Mouse (Mus musculus) CH12.LX (cell line): ENCODE results near the gene 6030468B19Rik. TPM values are rescaled to one million over a fixed set of nuclear protein-coding genes. Genes with fewer than 3 reads are reported as not detected.

ENCODE experiments used
- DNase-seq: peaks from one replicate; pipeline ENCODE4 v3.0.0-alpha.2; 2013; ENCODE audit errors: extremely low read depth
- H3K27ac ChIP-seq: 2 replicates; pipeline ENCODE4 v1.5.1; 2012; ENCODE audit warnings: low read depth, mild to moderate bottlenecking, control low read depth, moderate library complexity; ENCODE audit not compliant: insufficient read depth
- H3K27me3 ChIP-seq: replicated peaks from 2 replicates; pipeline ENCODE3; 2012; ENCODE audit warnings: inconsistent platforms
- H3K36me3 ChIP-seq, 2 experiments: replicated peaks in 1 of 2; 2 replicates each; pipeline versions ENCODE3 to v1.6.1; 2012; ENCODE audit warnings: inconsistent platforms in 1 of 2, low read length in 1 of 2, mild to moderate bottlenecking in 1 of 2, mixed read lengths in 1 of 2, moderate library complexity in 1 of 2; ENCODE audit not compliant: control insufficient read depth in 1 of 2, insufficient read depth in 1 of 2
- H3K4me1 ChIP-seq, 2 experiments: 2 replicates each; pipeline ENCODE4 v1.6.1; 2012; ENCODE audit warnings: inconsistent platforms in 1 of 2, moderate library complexity in 1 of 2; ENCODE audit not compliant: insufficient read depth in 2 of 2, control insufficient read depth in 1 of 2
- H3K4me2 ChIP-seq: 2 replicates; pipeline ENCODE4 v1.6.1; 2012; ENCODE audit warnings: low read depth, mild to moderate bottlenecking, control low read depth; ENCODE audit not compliant: poor library complexity, insufficient read depth, severe bottlenecking
- H3K4me3 ChIP-seq, 3 experiments: fragments of 150-350 bp in 1 of 3; sonication (generic) in 1 of 3; replicated peaks in 1 of 3; 2 replicates each; pipeline versions ENCODE3 to v1.5.1; 2011 to 2012; ENCODE audit warnings: low read depth in 2 of 3, low read length in 2 of 3, mild to moderate bottlenecking in 2 of 3, moderate library complexity in 2 of 3, control low read depth in 1 of 3, improper control_type of control experiment in 1 of 3, inconsistent platforms in 1 of 3, mixed read lengths in 1 of 3; ENCODE audit not compliant: poor library complexity in 1 of 3
- H3K79me2 ChIP-seq: replicated peaks from 2 replicates; pipeline ENCODE4 v1.6.1; 2012; ENCODE audit warnings: mild to moderate bottlenecking, moderate library complexity; ENCODE audit not compliant: control insufficient read depth, poor library complexity, insufficient read depth, severe bottlenecking; ENCODE audit errors: extremely low read depth
- H3K9ac ChIP-seq: 2 replicates; pipeline ENCODE4 v1.6.1; 2012; ENCODE audit warnings: low read depth, mild to moderate bottlenecking, control low read depth, moderate library complexity; ENCODE audit not compliant: insufficient read depth
- H3K9me3 ChIP-seq: replicated peaks from 2 replicates; pipeline ENCODE3; 2012; ENCODE audit warnings: low read length, inconsistent platforms, mixed read lengths
- CHD1 ChIP-seq: IDR thresholded peaks from 2 replicates; pipeline ENCODE4 v1.6.1; 2012; ENCODE audit warnings: low read depth, low read length, improper control_type of control experiment, inconsistent platforms
- CHD2 ChIP-seq: IDR thresholded peaks from 2 replicates; pipeline ENCODE4 v1.6.1; 2011; ENCODE audit warnings: low read length, improper control_type of control experiment
- CTCF ChIP-seq, 2 experiments: IDR thresholded peaks in 1 of 2; conservative IDR thresholded peaks in 1 of 2; 2 replicates each; pipeline ENCODE4 v1.5.1; 2011 to 2012; ENCODE audit warnings: low read depth in 2 of 2, low read length in 2 of 2, improper control_type of control experiment in 1 of 2, inconsistent platforms in 1 of 2, mild to moderate bottlenecking in 1 of 2, moderate library complexity in 1 of 2
- E2F4 ChIP-seq: IDR thresholded peaks from 2 replicates; pipeline ENCODE4 v1.6.1; 2011; ENCODE audit warnings: low read depth, low read length, improper control_type of control experiment; ENCODE audit not compliant: insufficient replicate concordance
- ELF1 ChIP-seq: IDR thresholded peaks from 2 replicates; pipeline ENCODE4 v1.6.1; 2014; ENCODE audit warnings: low read depth, mild to moderate bottlenecking, inconsistent platforms, low read length, improper control_type of control experiment
- EP300 ChIP-seq: IDR thresholded peaks from 2 replicates; pipeline ENCODE4 v1.6.1; 2011; ENCODE audit warnings: low read length, improper control_type of control experiment
- ETS1 ChIP-seq: conservative IDR thresholded peaks from 2 replicates; pipeline ENCODE4 v1.6.1; 2012; ENCODE audit warnings: low read depth, mild to moderate bottlenecking, inconsistent platforms, low read length, improper control_type of control experiment, moderate library complexity
- GABPA ChIP-seq: IDR thresholded peaks from 2 replicates; pipeline ENCODE4 v1.6.1; 2012; ENCODE audit warnings: low read depth, low read length, improper control_type of control experiment, inconsistent platforms; ENCODE audit not compliant: insufficient replicate concordance
- HCFC1 ChIP-seq: IDR thresholded peaks from 2 replicates; pipeline ENCODE4 v1.6.1; 2012; ENCODE audit warnings: low read depth, mild to moderate bottlenecking, inconsistent platforms, low read length, improper control_type of control experiment
- IRF4 ChIP-seq: IDR thresholded peaks from 2 replicates; pipeline ENCODE4 v1.6.1; 2014; ENCODE audit warnings: low read depth, mild to moderate bottlenecking, inconsistent platforms, low read length, improper control_type of control experiment
- JUN ChIP-seq: IDR thresholded peaks from 2 replicates; pipeline ENCODE4 v1.6.1; 2011; ENCODE audit warnings: low read depth, mild to moderate bottlenecking, low read length, improper control_type of control experiment, moderate library complexity; ENCODE audit not compliant: insufficient read depth
- JUND ChIP-seq: conservative IDR thresholded peaks from 2 replicates; pipeline ENCODE4 v1.6.1; 2011; ENCODE audit warnings: low read depth, low read length, improper control_type of control experiment
- KAT2A ChIP-seq: IDR thresholded peaks from 2 replicates; pipeline ENCODE4 v1.6.1; 2012; ENCODE audit warnings: low read length, improper control_type of control experiment, inconsistent platforms; ENCODE audit not compliant: insufficient replicate concordance
- MAFK ChIP-seq: IDR thresholded peaks from 2 replicates; pipeline ENCODE4 v1.6.1; 2011; ENCODE audit warnings: low read length, improper control_type of control experiment; ENCODE audit not compliant: insufficient replicate concordance
- MAX ChIP-seq: IDR thresholded peaks from 2 replicates; pipeline ENCODE4 v1.6.1; 2011; ENCODE audit warnings: low read length, improper control_type of control experiment
- MAZ ChIP-seq: IDR thresholded peaks from 2 replicates; pipeline ENCODE4 v1.6.1; 2012; ENCODE audit warnings: low read depth, mild to moderate bottlenecking, inconsistent platforms, low read length, improper control_type of control experiment, moderate library complexity
- MEF2A ChIP-seq: IDR thresholded peaks from 2 replicates; pipeline ENCODE4 v1.6.1; 2014; ENCODE audit warnings: low read depth, mild to moderate bottlenecking, inconsistent platforms, low read length, improper control_type of control experiment, borderline replicate concordance
- MXI1 ChIP-seq: IDR thresholded peaks from 2 replicates; pipeline ENCODE4 v1.6.1; 2011; ENCODE audit warnings: mild to moderate bottlenecking, low read depth, low read length, improper control_type of control experiment
- MYC ChIP-seq: IDR thresholded peaks from 2 replicates; pipeline ENCODE4 v1.6.1; 2011; ENCODE audit warnings: low read depth, mild to moderate bottlenecking, improper control_type of control experiment, low read length
- NELFE ChIP-seq: IDR thresholded peaks from 2 replicates; pipeline ENCODE4 v1.6.1; 2011; ENCODE audit warnings: low read depth, low read length, improper control_type of control experiment
- NRF1 ChIP-seq: IDR thresholded peaks from 2 replicates; pipeline ENCODE4 v1.6.1; 2014; ENCODE audit warnings: low read depth, mild to moderate bottlenecking, inconsistent platforms, low read length, improper control_type of control experiment, moderate library complexity
- PAX5 ChIP-seq: IDR thresholded peaks from 2 replicates; pipeline ENCODE4 v1.6.1; 2012; ENCODE audit warnings: low read length, inconsistent platforms, mixed read lengths
- POLR2A ChIP-seq: IDR thresholded peaks from 2 replicates; pipeline ENCODE4 v1.6.1; 2011; ENCODE audit warnings: low read depth, mild to moderate bottlenecking, improper control_type of control experiment, low read length
- POLR2AphosphoS2 ChIP-seq: IDR thresholded peaks from 2 replicates; pipeline ENCODE4 v1.6.1; 2011; ENCODE audit warnings: low read depth, low read length, improper control_type of control experiment
- RAD21 ChIP-seq: IDR thresholded peaks from 2 replicates; pipeline ENCODE4 v1.6.1; 2011; ENCODE audit warnings: low read depth, mild to moderate bottlenecking, low read length, improper control_type of control experiment, moderate library complexity
- RCOR1 ChIP-seq: conservative IDR thresholded peaks from 2 replicates; pipeline ENCODE4 v1.6.1; 2012; ENCODE audit warnings: low read depth, mild to moderate bottlenecking, inconsistent platforms, low read length, improper control_type of control experiment
- SIN3A ChIP-seq: IDR thresholded peaks from 2 replicates; pipeline ENCODE4 v1.6.1; 2012; ENCODE audit warnings: low read length, improper control_type of control experiment, inconsistent platforms
- SMC3 ChIP-seq: IDR thresholded peaks from 2 replicates; pipeline ENCODE4 v1.6.1; 2011; ENCODE audit warnings: low read depth, low read length, improper control_type of control experiment
- TBP ChIP-seq: conservative IDR thresholded peaks from 2 replicates; pipeline ENCODE4 v1.6.1; 2011; ENCODE audit warnings: low read depth, low read length, improper control_type of control experiment
- TCF12 ChIP-seq: IDR thresholded peaks from 2 replicates; pipeline ENCODE4 v1.6.1; 2014; ENCODE audit warnings: low read depth, mild to moderate bottlenecking, inconsistent platforms, low read length, improper control_type of control experiment
- UBTF ChIP-seq: IDR thresholded peaks from 2 replicates; pipeline ENCODE4 v1.6.1; 2012; ENCODE audit warnings: low read depth, mild to moderate bottlenecking, inconsistent platforms, low read length, improper control_type of control experiment, moderate library complexity
- USF1 ChIP-seq: IDR thresholded peaks from 2 replicates; pipeline ENCODE4 v1.6.1; 2014; ENCODE audit warnings: low read depth, mild to moderate bottlenecking, inconsistent platforms, low read length, improper control_type of control experiment
- USF2 ChIP-seq: conservative IDR thresholded peaks from 2 replicates; pipeline ENCODE4 v1.6.1; 2011; ENCODE audit warnings: low read depth, low read length, improper control_type of control experiment
- ZC3H11A ChIP-seq: IDR thresholded peaks from 2 replicates; pipeline ENCODE4 v1.6.1; 2012; ENCODE audit warnings: low read depth, mild to moderate bottlenecking, inconsistent platforms, low read length, improper control_type of control experiment
- ZKSCAN1 ChIP-seq: IDR thresholded peaks from 2 replicates; pipeline ENCODE4 v1.6.1; 2012; ENCODE audit warnings: low read depth, inconsistent platforms, low read length, improper control_type of control experiment, borderline replicate concordance
- ZMIZ1 ChIP-seq: IDR thresholded peaks from 2 replicates; pipeline ENCODE4 v1.6.1; 2012; ENCODE audit warnings: low read depth, mild to moderate bottlenecking, inconsistent platforms, low read length, improper control_type of control experiment
- ZNF384 ChIP-seq: IDR thresholded peaks from 2 replicates; pipeline ENCODE4 v1.6.1; 2012; ENCODE audit warnings: low read depth, low read length, improper control_type of control experiment, inconsistent platforms
- dilution Hi-C: fragments of 300-500 bp; cut with MboI; formaldehyde crosslinking; loops from 2 replicates; pipeline ENCODE4 v1.14.3; 2020; ENCODE audit warnings: low sequenced_read_pairs; ENCODE audit not compliant: extremely low pct_unique_long_range_greater_than_20kb, extremely low pct_ligation_motif_present
- in situ Hi-C: fragments of 300-500 bp; cut with MboI; formaldehyde crosslinking; loops from 3 replicates; pipeline ENCODE4 v1.14.3; 2019; ENCODE audit warnings: low sequenced_read_pairs, low pct_ligation_motif_present, low pct_unique_long_range_greater_than_20kb, mixed read lengths
- polyA plus RNA-seq: library from polyadenylated mRNA; unstranded; fragments of >175 nt; gene quantifications from 2 replicates; pipeline ENCODE4 v1.2.1, GENCODE M21; 2012; ENCODE audit warnings: low read depth; ENCODE audit not compliant: insufficient read length
- total RNA-seq, 2 experiments: library from RNA; depleted of rRNA; stranded (reverse); fragments of 300-350 nt in 1 of 2; fragments of >200 nt in 1 of 2; gene quantifications; 2 replicates each; pipeline ENCODE4 v1.2.3; 2012 to 2014

The 6030468B19Rik gene
- total and polyA plus RNA-seq, 3 experiments: 0.93 to 1.7 (median 1.5) TPM

DNA sequence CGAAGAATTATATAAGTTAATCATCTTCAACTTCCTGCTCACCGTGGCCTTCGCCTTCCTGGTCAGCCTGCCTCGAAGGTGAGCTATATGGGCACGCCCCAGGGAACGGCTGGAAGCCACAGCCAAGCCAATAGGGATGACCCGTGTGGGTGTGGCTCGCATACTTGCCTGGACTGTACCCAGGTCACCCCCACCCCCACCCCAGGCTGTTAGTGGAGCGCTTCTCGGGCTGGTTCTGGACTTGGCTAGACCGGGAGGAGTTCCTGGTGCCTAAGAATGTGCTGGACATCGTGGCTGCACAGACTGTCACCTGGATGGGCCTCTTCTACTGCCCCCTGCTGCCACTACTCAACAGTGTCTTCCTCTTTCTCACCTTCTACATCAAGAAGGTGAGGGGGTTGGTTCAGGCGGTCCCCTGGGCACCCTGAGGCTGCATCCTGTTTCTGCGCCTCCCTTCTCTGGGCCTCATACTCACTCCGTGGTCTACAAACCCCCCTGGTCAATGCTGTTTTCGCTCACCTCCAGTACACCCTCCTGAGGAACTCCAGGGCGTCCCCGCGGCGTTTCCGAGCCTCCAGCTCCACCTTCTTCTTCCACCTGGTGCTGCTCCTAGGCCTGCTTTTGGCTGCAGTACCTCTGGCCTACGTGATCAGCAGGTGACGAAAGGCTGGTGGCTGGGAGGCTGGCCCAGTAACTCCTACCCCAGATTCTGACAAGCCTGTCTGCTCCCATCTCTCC is 6.6 kb upstream of the 6030468B19Rik start:
- Histone ChIP-seq H3K4me1 (peaks cover 21 to 66% of the 10 kb centered on the region in 2 experiments), H3K9ac (peak overlapping the region; percentile 39), H3K27ac (peak overlapping the region; percentile 61), H3K36me3 (peaks cover 0 to 21% of the 10 kb centered on the region in 2 experiments), H3K4me2 (peak overlapping the region; percentile 84), H3K9me3 (no peaks in the 10 kb centered on the region), H3K79me2 (no peaks in the 10 kb centered on the region), H3K4me3 (peak overlapping the region; percentile 22 to 45 (median 27)), H3K27me3 (no peaks in the 10 kb centered on the region)
- peak; percentile 75 for DNase-seq
- dilution Hi-C loops (no loop called here), in situ Hi-C loops (loop anchor here (5.0 kb wide), 1 partner anchor 36 kb away; the partner anchor contains the start of genes Afmid and Tk1)
- peak; percentile 61 for TF ChIP-seq TCF12
- 0 out of 2 replicates have a peak, but pooled peaks have one; percentile 40 for TF ChIP-seq KAT2A
- TF ChIP-seq MAFK: no peak
- no peak for TF ChIP-seq POLR2AphosphoS2
- 0 out of 2 replicates have a peak, but pooled peaks have one; percentile 43 for TF ChIP-seq EP300
- TF ChIP-seq E2F4: no peak
- TF ChIP-seq UBTF: peak; percentile 45; the same call in 1 of the 2 replicates
- 0 out of 2 replicates have a peak, but pooled peaks have one; percentile 22 for TF ChIP-seq NRF1
- no peak; the same call in 1 of the 2 replicates for TF ChIP-seq SIN3A
- TF ChIP-seq CHD2: peak; percentile 67
- peak; percentile 39; the same call in 1 of the 2 replicates for TF ChIP-seq HCFC1
- TF ChIP-seq MYC: peak; percentile 58; the same call in 1 of the 2 replicates
- TF ChIP-seq USF2: no peak
- 0 out of 2 replicates have a peak, but pooled peaks have one; percentile 17 for TF ChIP-seq JUND
- no peak for TF ChIP-seq PAX5
- TF ChIP-seq IRF4: peak; percentile 62
- TF ChIP-seq MXI1: peak; percentile 54
- TF ChIP-seq TBP: 0 out of 2 replicates have a peak, but pooled peaks have one; percentile 13
- TF ChIP-seq ZC3H11A: peak; percentile 1; the same call in 1 of the 2 replicates
- peak; percentile 78 for TF ChIP-seq MAX
- TF ChIP-seq POLR2A: peak; percentile 43; the same call in 1 of the 2 replicates
- no peak for TF ChIP-seq USF1
- no peak; the same call in 1 of the 2 replicates for TF ChIP-seq ZMIZ1
- peak; percentile 35; the same call in 1 of the 2 replicates for TF ChIP-seq ZNF384
- no peak; the same call in 1 of the 2 replicates for TF ChIP-seq RCOR1
- 0 out of 2 replicates have a peak, but pooled peaks have one; percentile 22 for TF ChIP-seq MAZ
- TF ChIP-seq MEF2A: 0 out of 2 replicates have a peak, but pooled peaks have one; percentile 25
- peak; percentile 31; the same call in 1 of the 2 replicates for TF ChIP-seq ETS1
- no peak for TF ChIP-seq GABPA
- TF ChIP-seq CHD1: 0 out of 2 replicates have a peak, but pooled peaks have one; percentile 52
- peak; percentile 61 for TF ChIP-seq SMC3
- TF ChIP-seq CTCF (conservative IDR thresholded peaks at IDR 0.05 in 1 of 2, IDR thresholded peaks at IDR 0.05 in 1 of 2; ENCODE audit: low read depth in 2 of 2, low read length in 2 of 2): peak; percentile 49 to 79; a peak in 3 of 4 replicates
- peak; percentile 63 for TF ChIP-seq ELF1
- TF ChIP-seq ZKSCAN1: no peak
- TF ChIP-seq NELFE: peak; percentile 63; the same call in 1 of the 2 replicates
- peak; percentile 40 for TF ChIP-seq RAD21
- no peak for TF ChIP-seq JUN
